Mouse (Mus musculus) adrenal gland, postnatal 36 days (tissue): ENCODE measurements around the gene Yif1a. TPM values are rescaled to one million over a fixed set of nuclear protein-coding genes. Genes with fewer than 3 reads are reported as not detected.
"Not testable (repeated sequence)": the region's sequence is repeated elsewhere in the genome, so short reads cannot be mapped to it uniquely, and the experiment has no call there.

Source experiments
- DNase-seq, 2 experiments: peaks; one replicate each; pipeline ENCODE4 v3.0.0; 2021; ENCODE audit warnings: mixed read lengths in 1 of 2
- total RNA-seq, 2 experiments: library from RNA; stranded (reverse); gene quantifications; 2 replicates each; pipeline ENCODE4 v1.2.3; 2021

Yif1a gene
- total RNA-seq, 2 experiments from 2014 or later, result 70.6 to 73.8 TPM

GRCm38 (mm10) chr19:5083961-5084833 is 4.1 kb upstream of the Yif1a start:
- DNase-seq, result no peak

DNA sequence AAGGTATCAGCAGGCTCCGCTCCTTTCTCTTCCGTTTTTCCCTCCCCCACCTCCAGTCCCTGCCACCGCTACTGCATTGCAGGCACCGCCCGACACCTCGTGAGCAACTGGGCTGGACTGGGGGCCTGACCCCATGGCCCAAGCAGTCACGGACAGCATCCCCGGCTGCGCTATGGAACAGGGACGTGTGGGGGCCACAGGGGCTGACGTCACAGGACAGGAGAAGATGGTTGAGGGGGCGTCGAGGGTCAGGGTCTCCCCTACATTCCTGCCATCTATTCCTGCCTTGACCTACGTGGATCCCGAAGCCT is 3.5 kb upstream of the Yif1a start:
- DNase-seq, result no peak

DNA sequence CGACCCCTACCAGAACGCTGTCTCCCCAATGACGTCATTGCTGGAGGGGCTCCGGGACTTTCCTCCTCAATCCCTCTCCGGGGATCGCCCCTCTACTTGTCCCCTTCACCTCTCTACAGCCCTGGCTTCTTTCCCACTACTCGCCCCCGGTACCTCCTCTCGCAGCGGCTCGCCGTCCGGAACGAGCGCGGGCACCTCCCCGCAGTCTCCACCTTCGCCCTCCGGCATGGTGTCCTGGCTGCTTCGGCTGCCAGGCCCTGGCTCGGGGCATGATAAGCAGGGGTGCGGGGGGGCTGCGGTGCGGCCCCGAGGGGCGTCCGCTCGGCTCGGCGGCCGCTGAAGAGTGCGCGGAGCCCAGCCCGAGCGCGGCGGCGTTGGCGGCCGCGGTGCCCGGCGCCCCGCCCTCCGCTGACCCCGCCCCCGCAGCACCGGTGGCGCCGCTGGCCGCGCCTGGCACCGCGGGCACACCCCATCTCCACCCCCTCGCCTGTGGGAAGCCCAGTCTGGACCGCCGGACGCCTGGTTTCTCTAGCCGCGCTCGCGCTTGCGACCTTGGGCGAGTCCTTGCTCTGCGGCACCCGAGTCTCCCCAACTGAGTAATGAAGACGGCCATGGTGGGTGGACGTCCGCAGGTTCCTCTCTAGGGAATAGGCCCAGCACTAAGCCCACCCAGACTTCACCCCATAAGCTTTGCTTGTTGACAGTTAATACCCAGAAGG is 3.0 kb upstream of the Yif1a start, which contains the start of gene Tmem151a:
Tmem151a (minus strand) TSS at position 387 of the 719 bp plus-strand sequence.
- peak; percentile 81 to 82 for DNase-seq

DNA sequence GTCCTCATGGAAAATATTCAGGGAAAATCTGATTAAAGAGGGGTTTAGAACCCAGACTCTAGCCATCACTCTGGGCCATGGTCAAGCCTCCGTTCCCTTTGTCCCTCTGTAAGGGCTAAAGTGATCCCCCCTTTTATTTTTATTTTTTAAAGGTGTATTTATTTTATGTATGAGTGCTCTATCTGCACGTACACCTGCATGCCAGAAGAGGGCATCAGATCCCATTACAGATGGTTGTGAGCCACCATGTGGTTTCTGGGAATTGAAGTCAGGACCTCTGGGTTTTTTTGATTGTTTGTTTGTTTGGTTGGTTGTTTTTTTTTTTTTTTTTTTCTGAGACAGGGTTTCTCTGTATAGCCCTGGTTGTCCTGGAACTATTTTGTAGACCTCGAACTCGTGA is 1.8 kb upstream of the Yif1a start:
- DNase-seq, result not testable (repeated sequence)

GRCm38 (mm10) chr19:5089324-5089723 is 986 bp downstream of the Yif1a start:
- no peak for DNase-seq

DNA sequence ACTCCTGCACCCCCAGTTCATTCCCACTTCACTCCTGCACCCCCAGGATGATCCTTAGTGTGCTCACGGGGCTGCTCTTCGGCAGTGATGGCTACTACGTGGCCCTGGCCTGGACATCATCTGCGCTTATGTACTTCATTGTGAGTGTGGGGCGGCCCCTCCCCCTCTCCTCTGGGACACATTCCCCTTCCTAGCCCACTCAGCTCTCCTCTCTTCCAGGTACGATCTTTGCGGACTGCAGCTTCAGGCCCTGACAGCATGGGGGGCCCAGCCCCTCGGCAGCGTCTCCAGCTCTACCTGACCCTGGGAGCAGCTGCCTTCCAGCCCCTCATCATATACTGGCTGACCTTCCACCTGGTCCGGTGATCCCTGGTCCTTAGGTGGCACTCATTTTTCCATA is 3.7 kb downstream of the Yif1a start:
- DNase-seq, result no peak

DNA sequence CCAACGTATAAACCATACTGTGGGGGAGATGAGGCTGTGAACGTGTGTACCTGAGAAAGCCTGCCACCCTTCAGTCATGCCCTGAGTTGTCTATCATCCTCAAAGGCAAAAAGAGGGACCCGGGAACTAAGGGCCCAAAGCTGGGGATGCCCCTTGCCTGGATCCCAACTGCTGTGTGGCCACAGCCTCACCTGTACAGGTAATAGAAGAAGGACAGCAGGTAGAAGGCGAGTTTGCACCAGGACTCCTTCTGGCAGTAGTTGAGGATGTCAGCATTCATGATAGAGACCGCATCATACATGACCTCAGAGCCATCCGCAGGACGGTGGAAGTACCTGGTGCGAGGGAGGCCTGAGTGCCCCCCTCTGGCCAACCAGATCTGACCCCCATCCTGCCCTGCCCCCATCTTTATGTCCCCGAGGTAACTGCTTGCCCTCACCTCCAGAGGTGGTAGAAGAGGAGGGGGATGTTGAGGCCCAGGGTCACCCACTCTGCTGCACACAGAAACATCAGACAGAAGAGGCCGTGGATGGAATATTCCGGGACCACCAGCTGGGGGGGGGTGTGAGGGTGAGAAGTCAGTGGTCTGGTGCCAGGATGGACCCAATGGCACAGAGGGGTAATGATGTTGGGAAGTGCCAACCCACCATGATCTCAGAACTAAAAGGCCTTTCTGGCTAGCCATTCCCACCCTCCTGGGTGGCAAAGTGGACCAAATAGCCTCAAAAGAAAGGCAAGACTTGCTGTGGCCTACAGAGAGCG is 5.3 kb downstream of the Yif1a start:
- DNase-seq, result no peak

GRCm38 (mm10) chr19:5094243-5094632 is 5.9 kb downstream of the Yif1a start:
- DNase-seq, result peak; percentile 94 to 97

GRCm38 (mm10) chr19:5094746-5095417 is 6.5 kb downstream of the Yif1a start:
- no peak for DNase-seq

DNA sequence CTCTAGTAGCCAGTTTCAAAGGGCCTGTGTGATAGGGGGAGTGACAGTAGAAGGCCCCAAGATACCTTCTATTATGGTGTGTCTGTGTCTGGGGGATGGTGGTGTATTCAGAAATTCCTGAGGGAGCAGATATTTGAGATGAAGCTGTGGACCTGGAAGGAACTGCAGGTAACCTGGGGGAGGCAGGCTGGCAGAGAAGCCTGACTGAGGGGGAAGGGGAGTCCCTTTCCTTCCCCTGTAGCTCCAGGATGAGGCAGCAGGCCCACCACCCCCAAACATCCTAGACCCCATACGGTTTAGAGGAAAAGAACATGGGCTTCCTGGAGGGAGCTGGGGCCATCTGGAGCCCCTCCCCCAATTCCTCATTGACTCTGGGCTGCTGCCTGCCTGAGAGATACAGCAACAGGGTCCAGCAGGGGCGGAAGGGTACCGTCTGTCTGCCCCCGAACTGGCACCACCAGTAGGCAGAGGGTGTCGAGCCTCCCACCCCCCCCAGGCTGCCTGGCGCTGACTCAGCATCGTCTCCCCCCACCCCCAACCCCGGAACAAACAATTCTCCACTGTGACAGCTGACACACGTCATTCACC is 7.6 kb downstream of the Yif1a start:
- DNase-seq, result no peak

GRCm38 (mm10) chr19:5097521-5098362 is 9.4 kb downstream of the Yif1a start:
- no peak for DNase-seq

DNA sequence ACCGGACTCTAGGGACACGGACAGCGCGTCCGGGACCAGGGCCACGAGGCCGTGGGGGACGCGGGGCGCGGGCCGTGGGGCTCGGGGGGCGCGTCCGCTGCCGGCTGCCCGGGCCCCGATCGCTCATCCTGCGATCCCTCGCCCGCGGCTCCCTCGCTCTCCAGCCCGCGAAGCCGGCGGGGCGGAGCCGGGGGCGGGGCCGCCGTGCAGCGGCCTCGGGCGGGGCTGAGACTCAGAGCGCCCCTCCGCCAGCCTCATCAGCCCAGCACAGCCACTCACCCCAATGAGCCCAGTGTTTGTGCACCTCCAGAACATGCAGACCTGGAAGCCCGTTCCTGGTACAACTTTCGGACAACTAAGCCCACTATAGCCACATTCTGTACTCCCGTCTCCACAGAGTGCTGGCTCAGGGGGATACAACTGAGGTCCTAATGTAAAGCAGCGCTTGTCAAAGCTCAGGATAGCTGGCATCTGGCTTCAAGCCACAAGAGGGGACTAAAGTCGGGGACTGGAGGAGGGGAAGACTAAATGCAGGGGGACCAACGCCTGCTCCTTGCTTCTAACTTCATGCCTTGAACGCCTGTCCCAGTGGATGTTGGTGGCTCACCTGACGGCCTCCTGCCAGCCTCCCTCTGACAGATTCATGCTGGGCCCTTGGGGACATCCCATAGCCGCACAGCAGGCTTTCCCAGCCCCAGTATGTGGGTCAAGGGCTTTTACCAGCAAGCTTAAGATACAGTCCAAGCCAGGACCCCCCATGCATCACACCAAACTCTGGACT is 10.2 kb downstream of the Yif1a start, which contains the start of gene Cnih2:
Cnih2 (minus strand) TSS at position 159 of the 781 bp plus-strand sequence.
- DNase-seq, result peak; percentile 75 to 88

GRCm38 (mm10) chr19:5106074-5106473 is 17.7 kb downstream of the Yif1a start:
- DNase-seq, result peak in 1 of 2 experiments; percentile 42

GRCm38 (mm10) chr19:5106731-5107191 is 18.4 kb downstream of the Yif1a start, which contains the start of gene Rab1b:
TSS of gene Rab1b (minus strand) at chr19:5107072.
- DNase-seq, result peak; percentile 99

- no peak for DNase-seq
Observed at GRCm38 (mm10) chr19:5107556-5108270, 19.4 kb downstream of the Yif1a start.

DNA sequence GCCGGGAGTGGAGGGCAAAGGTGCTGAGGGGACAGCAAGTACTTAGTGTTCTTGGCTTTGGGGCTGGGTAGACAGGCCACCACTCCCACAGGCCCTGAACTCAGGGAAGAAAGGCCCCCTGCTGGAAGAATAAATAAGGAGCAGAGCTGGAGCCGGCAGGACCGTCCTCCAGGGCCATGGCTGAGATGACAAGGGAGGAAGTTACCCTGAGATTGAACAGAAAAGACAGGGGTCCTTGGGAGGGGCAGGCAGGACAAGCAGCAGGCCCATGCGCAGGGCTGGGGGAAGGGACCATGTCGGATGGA is 19.9 kb downstream of the Yif1a start:
- peak in 1 of 2 experiments; percentile 53 for DNase-seq

GRCm38 (mm10) chr19:5108702-5109101 is 20.4 kb downstream of the Yif1a start:
- no peak for DNase-seq

- DNase-seq, result peak in 1 of 2 experiments; percentile 54
Observed at GRCm38 (mm10) chr19:5109659-5110453, 21.5 kb downstream of the Yif1a start.
